Mouse (Mus musculus) G1E (cell line): ENCODE measurements at regions not wholly inside any gene's neighbourhood (a gene's known extent, or its start where the extent isn't known, plus 50 kb on each side); places are given as distances from the start of the nearest gene placed in this dataset.

Experiments
- CTCF ChIP-seq: IDR thresholded peaks from 2 replicates; pipeline ENCODE4 v1.5.1; 2012; ENCODE audit warnings: low read depth, low read length, inconsistent platforms, mixed read lengths
- POLR2AphosphoS5 ChIP-seq: IDR thresholded peaks from 2 replicates; pipeline ENCODE4 v1.6.1; 2012; ENCODE audit warnings: low read depth, low read length, inconsistent platforms; ENCODE audit not compliant: insufficient replicate concordance
- TAL1 ChIP-seq: conservative IDR thresholded peaks from 2 replicates; pipeline ENCODE4 v1.6.1; 2012; ENCODE audit warnings: low read depth, low read length, inconsistent platforms, mixed read lengths

GRCm38 (mm10) chr6:49592676-49593075 is 197.3 kb downstream of the Stk31 start:
- TF ChIP-seq CTCF: no peak
- no peak for TF ChIP-seq POLR2AphosphoS5
- TF ChIP-seq TAL1: no peak
